Mouse (Mus musculus): ENCODE results near the gene Il18. TPM values are rescaled to one million over a fixed set of nuclear protein-coding genes. Genes with fewer than 3 reads are reported as not detected.
A peak's percentile ranks its signal among the peaks of the same experiment; 100 is the strongest.

Il18 gene
- polyA plus RNA-seq (2014; fragmentation: Nextera tagmentation; extraction: Ambion mirVana), result 18.6 and 19.8 TPM in 2 replicates

DNA sequence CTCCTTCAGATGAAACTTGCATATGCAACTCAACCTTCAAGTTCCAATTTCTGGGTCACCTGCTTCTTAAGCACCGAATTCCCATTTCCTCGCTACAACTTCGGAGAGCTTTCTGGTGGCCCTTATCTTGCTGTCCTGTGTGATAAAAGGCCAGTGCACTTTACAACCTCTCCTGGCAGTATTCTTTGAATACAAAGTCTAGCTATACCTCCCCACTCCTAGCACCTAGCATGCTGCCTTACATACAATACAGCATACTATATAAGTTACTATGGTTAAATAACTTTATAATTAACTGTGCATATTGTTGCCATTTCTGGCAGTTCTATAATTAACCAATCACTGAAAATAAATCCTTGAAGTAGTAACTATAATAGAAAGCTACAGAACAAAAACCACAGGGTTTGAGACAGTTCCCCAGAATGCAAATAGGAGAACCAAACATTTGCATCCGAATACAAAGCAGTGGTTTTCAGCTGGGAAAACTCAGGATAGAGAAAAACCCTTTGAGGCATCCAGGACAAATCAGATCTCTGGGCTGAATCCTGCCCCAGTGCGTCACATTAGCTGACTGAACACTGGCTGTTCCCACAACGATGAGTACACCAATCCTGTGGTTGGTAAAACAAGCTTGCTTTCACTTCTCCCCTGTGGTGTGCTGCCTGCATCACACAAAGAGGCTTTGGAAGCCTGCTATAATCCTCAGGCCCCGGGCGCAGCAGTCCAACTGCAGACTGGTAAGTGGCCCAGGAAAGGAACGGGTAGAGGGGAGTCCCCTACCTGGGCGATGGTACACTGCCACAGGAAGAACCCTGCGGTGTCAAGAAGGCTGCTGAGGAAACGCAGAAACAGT is at the start of gene Il18:
Il18 (plus strand) TSS at position 587 of the 853 bp plus-strand sequence.
- Histone ChIP-seq H3K4me3 (ENCODE audit: low read depth, low read length) (peak within 1 kb of the TSS; percentile 19; the same call in 1 of the 2 replicates), H3K9ac (replicated peaks; ENCODE audit: low read depth, low read length) (peak within 1 kb of the TSS; percentile 41; the same call in 1 of the 2 replicates), H3K4me2 (ENCODE audit: low read depth, low read length) (peak within 1 kb of the TSS; percentile 47), H3K27me3 (ENCODE audit: control insufficient read depth, insufficient read depth, low read length) (no peaks in the 10 kb centered on the region), H3K36me3 (ENCODE audit: control insufficient read depth, insufficient read depth, low read length) (no peaks in the 10 kb centered on the region), H3K9me3 (ENCODE audit: control insufficient read depth, low read length) (no peaks in the 10 kb centered on the region), H3K27ac (ENCODE audit: low read depth, low read length) (peak within 1 kb of the TSS; percentile 82), H3K4me1 (ENCODE audit: control insufficient read depth, insufficient read depth, low read length) (no peaks in the 10 kb centered on the region)
- peak; percentile 93 for ATAC-seq (ENCODE audit: low read depth)
- 17% methylated on average over 12 of the region's 12 CpGs for WGBS

DNA sequence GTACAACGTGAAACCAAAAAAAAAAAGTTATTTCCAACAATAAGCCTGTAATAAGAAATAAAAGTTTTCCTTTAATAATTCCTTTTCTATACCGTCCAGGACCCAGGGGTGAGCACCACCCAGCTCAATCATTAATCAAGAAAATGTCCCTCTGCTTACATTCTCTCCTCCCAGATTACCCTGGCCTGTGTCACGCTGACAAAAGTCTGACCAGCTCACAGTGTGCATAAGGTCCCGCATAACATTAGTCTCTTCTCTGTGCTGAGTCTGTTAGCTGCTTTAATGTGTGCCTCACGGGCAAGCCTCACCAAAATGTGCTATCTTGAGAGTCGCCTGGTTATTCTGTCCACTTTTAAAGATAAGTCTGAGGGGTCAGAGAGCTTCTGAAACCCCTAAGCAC is 49.2 kb upstream of the Il18 start:
- H3K4me2 ChIP-seq (ENCODE audit: low read depth, low read length), result no peak overlapping the region
- H3K4me3 ChIP-seq (ENCODE audit: low read depth, low read length), result no peak overlapping the region
- H3K27me3 ChIP-seq (ENCODE audit: control insufficient read depth, insufficient read depth, low read length), result no peaks in the 10 kb centered on the region
- ATAC-seq (ENCODE audit: low read depth), result no peak
- no peaks in the 10 kb centered on the region for H3K4me1 ChIP-seq (ENCODE audit: control insufficient read depth, insufficient read depth, low read length)
- WGBS, result 50% methylated on average over 6 of the region's 6 CpGs
- H3K9me3 ChIP-seq (ENCODE audit: control insufficient read depth, low read length), result no peaks in the 10 kb centered on the region
- no peak overlapping the region for H3K9ac ChIP-seq (replicated peaks; ENCODE audit: low read depth, low read length)
- no peak overlapping the region for H3K27ac ChIP-seq (ENCODE audit: low read depth, low read length)
- no peaks in the 10 kb centered on the region for H3K36me3 ChIP-seq (ENCODE audit: control insufficient read depth, insufficient read depth, low read length)

DNA sequence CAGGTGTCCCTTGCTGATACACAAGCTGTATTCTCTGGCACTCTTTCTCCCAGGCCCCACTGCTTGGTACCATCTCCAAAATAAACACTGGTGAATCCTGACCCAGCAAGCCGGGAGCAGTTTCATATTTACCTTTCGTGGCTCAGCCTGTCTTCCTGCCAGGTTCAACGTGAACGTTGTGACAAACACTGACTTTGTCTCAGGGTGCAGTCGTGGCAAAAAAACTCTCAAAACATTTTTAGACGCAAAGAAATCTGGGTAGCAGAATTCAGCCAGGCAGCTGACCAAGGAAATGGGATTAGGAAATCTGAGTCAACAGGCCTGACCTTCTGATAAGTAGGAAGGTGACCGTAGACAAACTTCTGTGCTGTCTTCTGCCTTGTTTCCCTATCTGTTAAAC is 47.1 kb upstream of the Il18 start:
- H3K27me3 ChIP-seq (ENCODE audit: control insufficient read depth, insufficient read depth, low read length), result no peaks in the 10 kb centered on the region
- no peak for ATAC-seq (ENCODE audit: low read depth)
- H3K4me3 ChIP-seq (ENCODE audit: low read depth, low read length), result no peak overlapping the region
- no peaks in the 10 kb centered on the region for H3K9me3 ChIP-seq (ENCODE audit: control insufficient read depth, low read length)
- no peak overlapping the region for H3K9ac ChIP-seq (replicated peaks; ENCODE audit: low read depth, low read length)
- H3K27ac ChIP-seq (ENCODE audit: low read depth, low read length), result no peak overlapping the region
- no peak overlapping the region for H3K4me2 ChIP-seq (ENCODE audit: low read depth, low read length)
- no peaks in the 10 kb centered on the region for H3K36me3 ChIP-seq (ENCODE audit: control insufficient read depth, insufficient read depth, low read length)
- 79% methylated on average over 7 of the region's 7 CpGs for WGBS
- no peaks in the 10 kb centered on the region for H3K4me1 ChIP-seq (ENCODE audit: control insufficient read depth, insufficient read depth, low read length)

DNA sequence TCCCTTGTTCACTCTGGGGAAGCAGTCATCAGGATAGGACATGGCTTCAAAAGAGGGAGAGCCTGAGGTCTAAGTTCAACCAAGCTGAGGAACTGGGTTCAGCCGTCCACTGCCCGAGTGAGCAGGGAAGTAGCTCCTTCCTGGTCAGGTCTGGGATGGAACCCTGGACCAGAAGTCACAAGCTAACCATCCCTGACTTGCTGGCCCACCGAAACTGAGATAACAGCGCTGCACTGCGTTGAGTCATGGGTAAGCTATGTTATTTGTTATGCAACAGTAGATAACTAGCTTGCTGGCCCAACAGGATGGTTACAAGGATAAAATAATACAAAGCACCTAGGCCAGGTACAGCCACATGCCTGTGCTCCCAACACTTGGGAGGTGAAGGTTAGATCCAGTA is 39.2 kb upstream of the Il18 start:
- Histone ChIP-seq H3K27me3 (ENCODE audit: control insufficient read depth, insufficient read depth, low read length) (no peaks in the 10 kb centered on the region), H3K4me3 (ENCODE audit: low read depth, low read length) (no peak overlapping the region), H3K9ac (replicated peaks; ENCODE audit: low read depth, low read length) (no peak overlapping the region), H3K27ac (ENCODE audit: low read depth, low read length) (no peak overlapping the region), H3K4me1 (ENCODE audit: control insufficient read depth, insufficient read depth, low read length) (no peaks in the 10 kb centered on the region), H3K9me3 (ENCODE audit: control insufficient read depth, low read length) (no peaks in the 10 kb centered on the region), H3K4me2 (ENCODE audit: low read depth, low read length) (no peak overlapping the region), H3K36me3 (ENCODE audit: control insufficient read depth, insufficient read depth, low read length) (no peaks in the 10 kb centered on the region)
- ATAC-seq (ENCODE audit: low read depth), result no peak
- 90% methylated on average over 5 of the region's 5 CpGs for WGBS

DNA sequence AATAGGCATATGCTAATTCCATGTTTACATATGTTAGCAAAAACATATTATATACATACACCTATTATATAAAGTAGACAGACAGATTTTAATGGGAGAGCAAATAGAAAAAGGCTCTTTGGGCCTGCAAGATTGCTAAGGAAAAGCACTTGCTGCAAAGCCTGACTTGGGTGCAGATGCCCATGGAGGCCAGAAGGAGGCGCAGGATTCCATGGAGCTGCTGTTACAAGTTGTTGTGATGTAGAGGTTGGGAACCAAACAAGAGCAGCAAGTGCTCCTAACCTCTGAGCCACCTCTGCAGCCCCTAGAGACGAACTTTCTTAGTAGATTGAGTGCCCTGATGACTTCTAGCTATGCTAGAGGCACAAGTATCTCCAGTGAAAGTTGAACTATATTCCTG is 35.8 kb upstream of the Il18 start:
- no peaks in the 10 kb centered on the region for H3K36me3 ChIP-seq (ENCODE audit: control insufficient read depth, insufficient read depth, low read length)
- no peak overlapping the region for H3K9ac ChIP-seq (replicated peaks; ENCODE audit: low read depth, low read length)
- no peaks in the 10 kb centered on the region for H3K4me1 ChIP-seq (ENCODE audit: control insufficient read depth, insufficient read depth, low read length)
- no peaks in the 10 kb centered on the region for H3K27me3 ChIP-seq (ENCODE audit: control insufficient read depth, insufficient read depth, low read length)
- 10% methylated on average over 2 of the region's 2 CpGs for WGBS
- H3K4me2 ChIP-seq (ENCODE audit: low read depth, low read length), result no peak overlapping the region
- ATAC-seq (ENCODE audit: low read depth), result no peak
- H3K4me3 ChIP-seq (ENCODE audit: low read depth, low read length), result no peak overlapping the region
- no peak overlapping the region for H3K27ac ChIP-seq (ENCODE audit: low read depth, low read length)
- no peaks in the 10 kb centered on the region for H3K9me3 ChIP-seq (ENCODE audit: control insufficient read depth, low read length)

DNA sequence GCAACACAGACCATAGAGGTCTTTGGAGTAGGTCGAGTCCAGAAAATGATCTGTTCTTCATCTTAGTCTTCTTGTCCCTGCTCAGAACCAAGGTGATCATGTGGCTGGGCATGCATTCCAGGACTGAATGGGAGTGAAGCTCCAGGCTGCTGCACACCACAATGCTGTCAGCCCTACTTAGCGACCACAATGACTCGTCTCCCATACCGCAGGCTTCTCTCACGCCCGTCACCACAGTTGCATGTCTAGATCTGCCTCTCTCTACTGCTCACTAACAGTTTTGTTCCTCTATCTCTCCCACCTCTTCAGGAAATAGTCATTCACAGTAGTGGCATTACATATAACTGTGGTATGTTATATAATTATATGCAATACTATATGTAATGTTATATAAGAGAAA is 33.9 kb upstream of the Il18 start:
- Histone ChIP-seq H3K4me2 (ENCODE audit: low read depth, low read length) (no peak overlapping the region), H3K27ac (ENCODE audit: low read depth, low read length) (no peak overlapping the region), H3K4me1 (ENCODE audit: control insufficient read depth, insufficient read depth, low read length) (no peaks in the 10 kb centered on the region), H3K27me3 (ENCODE audit: control insufficient read depth, insufficient read depth, low read length) (no peaks in the 10 kb centered on the region), H3K4me3 (ENCODE audit: low read depth, low read length) (no peak overlapping the region), H3K9me3 (ENCODE audit: control insufficient read depth, low read length) (no peaks in the 10 kb centered on the region), H3K9ac (replicated peaks; ENCODE audit: low read depth, low read length) (no peak overlapping the region), H3K36me3 (ENCODE audit: control insufficient read depth, insufficient read depth, low read length) (no peaks in the 10 kb centered on the region)
- 90% methylated on average over 6 of the region's 6 CpGs for WGBS
- ATAC-seq (ENCODE audit: low read depth), result no peak

DNA sequence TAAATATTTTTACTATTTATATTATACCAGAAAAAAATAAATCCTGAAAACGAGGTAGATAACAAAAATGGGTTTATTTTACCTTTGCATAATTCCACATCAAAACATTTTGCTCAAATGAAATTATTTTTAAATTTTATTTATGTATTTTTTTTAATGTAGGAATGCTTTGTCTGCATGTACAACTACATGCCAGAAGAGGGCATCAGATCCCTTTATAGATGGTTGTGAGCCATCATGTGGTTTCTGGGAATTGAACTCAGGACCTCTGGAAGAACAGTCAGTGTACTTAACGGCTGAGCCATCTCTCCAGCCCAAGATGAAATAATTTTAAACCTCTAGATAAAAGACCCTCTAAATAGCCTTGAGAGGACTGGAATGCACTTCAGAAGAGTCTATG is 33.1 kb upstream of the Il18 start:
- Histone ChIP-seq H3K4me1 (ENCODE audit: control insufficient read depth, insufficient read depth, low read length) (no peaks in the 10 kb centered on the region), H3K27me3 (ENCODE audit: control insufficient read depth, insufficient read depth, low read length) (no peaks in the 10 kb centered on the region), H3K9ac (replicated peaks; ENCODE audit: low read depth, low read length) (no peak overlapping the region), H3K36me3 (ENCODE audit: control insufficient read depth, insufficient read depth, low read length) (no peaks in the 10 kb centered on the region), H3K4me3 (ENCODE audit: low read depth, low read length) (no peak overlapping the region), H3K27ac (ENCODE audit: low read depth, low read length) (no peak overlapping the region), H3K9me3 (ENCODE audit: control insufficient read depth, low read length) (no peaks in the 10 kb centered on the region), H3K4me2 (ENCODE audit: low read depth, low read length) (no peak overlapping the region)
- ATAC-seq (ENCODE audit: low read depth), result no peak
- 64% methylated on average over 2 of the region's 2 CpGs for WGBS

DNA sequence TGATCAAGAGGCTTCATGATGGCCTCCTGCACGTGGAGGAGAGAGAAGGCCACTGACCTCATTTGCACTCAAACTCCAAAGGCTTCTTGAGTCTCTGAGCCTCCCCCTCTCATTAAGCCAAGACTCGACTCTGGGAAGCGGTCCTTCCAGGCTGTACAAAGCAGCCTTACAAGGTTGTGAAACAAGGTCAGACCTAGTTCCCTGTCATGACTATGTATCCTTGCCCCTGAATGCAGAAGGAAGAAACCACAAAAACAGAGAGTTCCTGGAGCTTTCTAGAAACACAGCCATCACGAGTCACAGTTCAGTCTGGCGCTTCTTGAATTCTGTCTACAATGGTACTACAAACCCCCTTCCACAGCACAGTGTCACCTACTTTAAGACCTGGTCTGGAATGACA is 32.1 kb upstream of the Il18 start:
- Histone ChIP-seq H3K9ac (replicated peaks; ENCODE audit: low read depth, low read length) (no peak overlapping the region), H3K9me3 (ENCODE audit: control insufficient read depth, low read length) (no peaks in the 10 kb centered on the region), H3K27me3 (ENCODE audit: control insufficient read depth, insufficient read depth, low read length) (no peaks in the 10 kb centered on the region), H3K4me1 (ENCODE audit: control insufficient read depth, insufficient read depth, low read length) (peaks cover 5% of the 10 kb centered on the region; the same call in 1 of the 2 replicates), H3K27ac (ENCODE audit: low read depth, low read length) (no peak overlapping the region), H3K4me3 (ENCODE audit: low read depth, low read length) (no peak overlapping the region), H3K36me3 (ENCODE audit: control insufficient read depth, insufficient read depth, low read length) (no peaks in the 10 kb centered on the region), H3K4me2 (ENCODE audit: low read depth, low read length) (no peak overlapping the region)
- WGBS, result 87% methylated on average over 5 of the region's 5 CpGs
- no peak for ATAC-seq (ENCODE audit: low read depth)

DNA sequence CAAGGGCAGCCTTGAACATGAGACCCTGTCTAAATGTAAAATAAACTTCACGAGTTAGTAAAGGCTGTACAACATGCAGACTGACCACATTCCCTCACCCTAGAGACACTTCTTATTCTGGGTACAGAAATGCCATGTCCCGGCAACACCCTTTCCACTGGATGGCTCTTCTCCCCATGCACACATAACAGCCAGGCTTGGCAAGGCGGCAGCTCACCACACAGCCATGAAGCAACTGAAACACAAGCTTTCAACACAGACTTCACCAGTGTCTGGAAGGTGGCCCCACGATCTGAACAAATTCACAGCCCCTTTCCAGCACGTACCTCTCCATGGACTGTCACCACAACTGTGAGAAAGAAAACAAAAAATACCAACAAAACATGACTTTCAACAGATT is 29.7 kb upstream of the Il18 start:
- Histone ChIP-seq H3K4me1 (ENCODE audit: control insufficient read depth, insufficient read depth, low read length) (peaks cover 10% of the 10 kb centered on the region; the same call in 1 of the 2 replicates), H3K9me3 (ENCODE audit: control insufficient read depth, low read length) (no peaks in the 10 kb centered on the region), H3K4me3 (ENCODE audit: low read depth, low read length) (no peak overlapping the region), H3K4me2 (ENCODE audit: low read depth, low read length) (no peak overlapping the region), H3K9ac (replicated peaks; ENCODE audit: low read depth, low read length) (no peak overlapping the region), H3K27me3 (ENCODE audit: control insufficient read depth, insufficient read depth, low read length) (no peaks in the 10 kb centered on the region), H3K27ac (ENCODE audit: low read depth, low read length) (no peak overlapping the region), H3K36me3 (ENCODE audit: control insufficient read depth, insufficient read depth, low read length) (no peaks in the 10 kb centered on the region)
- WGBS, result 94% methylated on average over 5 of the region's 5 CpGs
- no peak for ATAC-seq (ENCODE audit: low read depth)
